Mouse (Mus musculus) urinary bladder, postnatal 36 days (tissue): Measurements from ENCODE around the gene Olfr750.
A peak's percentile ranks its signal among the peaks of the same experiment; 100 is the strongest.

Experiments used
- DNase-seq, 2 experiments: peaks; one replicate each; pipeline ENCODE4 v3.0.0; 2022; ENCODE audit warnings: low spot score in 2 of 2, mixed read lengths in 1 of 2

Gene Olfr750

DNA sequence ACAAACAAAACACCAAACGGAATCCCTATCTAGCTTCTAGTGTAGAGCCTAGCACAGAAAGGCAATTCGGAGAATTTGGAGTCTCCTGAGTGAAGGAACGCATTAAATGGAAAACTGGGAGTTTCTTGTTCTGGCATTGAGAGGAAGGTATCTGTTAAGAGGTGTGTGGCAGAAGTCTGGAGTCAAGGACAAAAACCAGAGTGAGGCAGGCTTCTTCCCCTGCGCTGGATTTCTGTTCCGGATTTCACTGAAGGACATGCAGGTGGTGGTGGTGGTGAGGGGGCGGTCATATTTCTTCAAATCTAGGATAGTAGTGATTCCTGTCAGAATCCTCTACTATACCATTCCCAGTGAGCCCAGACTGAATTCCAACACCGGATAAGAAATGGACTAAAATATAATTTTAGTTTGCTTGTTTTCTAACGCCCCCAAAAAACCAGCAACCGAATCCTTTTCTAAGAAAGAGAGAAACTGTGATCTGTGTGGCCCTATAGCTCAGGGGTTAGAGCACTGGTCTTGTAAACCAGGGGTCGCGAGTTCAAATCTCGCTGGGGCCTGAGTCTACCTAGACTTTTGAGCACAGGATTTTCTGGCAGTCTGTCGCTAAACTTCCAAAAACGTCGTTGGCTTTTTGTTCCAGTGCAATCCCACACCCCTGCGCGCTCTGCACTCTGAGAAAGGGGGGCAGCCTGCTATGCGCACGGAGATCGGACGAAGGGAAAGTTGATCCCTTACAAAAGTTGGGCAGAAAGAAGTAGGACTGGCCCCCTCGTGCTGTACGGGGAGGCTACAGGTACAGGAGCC lies 14.1 kb upstream of the Olfr750 start:
- DNase-seq: peak; percentile 71 to 81

DNA sequence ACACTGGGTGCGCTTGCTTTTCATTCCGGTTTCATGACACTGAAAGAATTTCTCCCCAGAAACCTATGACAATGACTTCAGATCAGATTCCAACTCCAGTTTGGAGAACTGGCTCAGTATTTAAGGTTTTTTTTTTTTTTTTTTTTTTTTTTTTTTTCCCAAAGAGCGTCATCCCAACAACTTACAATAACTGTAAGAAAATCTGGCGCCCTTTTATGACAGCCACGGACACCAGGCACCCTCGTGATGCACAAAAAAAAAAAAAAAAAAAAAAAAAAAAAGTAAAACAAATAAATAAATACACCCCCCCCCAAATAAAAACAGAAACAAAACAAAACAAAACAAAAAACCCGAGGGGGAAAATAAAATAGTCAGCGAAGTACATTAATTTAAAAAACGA lies 13.5 kb upstream of the Olfr750 start:
- DNase-seq: no peak

DNA sequence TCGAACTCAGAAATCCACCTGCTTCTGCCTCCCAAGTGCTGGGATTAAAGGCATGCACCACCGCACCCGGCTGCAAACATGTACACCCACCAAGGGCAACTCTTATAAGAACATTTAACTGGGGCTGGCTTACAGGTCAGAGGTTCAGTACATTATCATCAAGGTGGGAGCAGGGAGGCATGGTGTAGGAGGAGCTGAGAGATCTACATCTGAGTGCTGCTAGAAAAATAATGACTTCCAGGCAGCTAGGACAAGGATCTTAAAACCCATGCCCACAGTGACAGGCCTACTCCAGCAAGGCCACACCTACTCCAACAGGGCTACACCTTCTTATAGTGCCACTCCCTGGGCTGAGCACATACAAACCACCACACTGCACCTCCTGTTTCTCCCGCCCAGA lies 11.7 kb upstream of the Olfr750 start:
- no peak for DNase-seq

GRCm38 (mm10) chr14:51085086-51085485 lies 10.9 kb upstream of the Olfr750 start:
- no peak for DNase-seq

DNA sequence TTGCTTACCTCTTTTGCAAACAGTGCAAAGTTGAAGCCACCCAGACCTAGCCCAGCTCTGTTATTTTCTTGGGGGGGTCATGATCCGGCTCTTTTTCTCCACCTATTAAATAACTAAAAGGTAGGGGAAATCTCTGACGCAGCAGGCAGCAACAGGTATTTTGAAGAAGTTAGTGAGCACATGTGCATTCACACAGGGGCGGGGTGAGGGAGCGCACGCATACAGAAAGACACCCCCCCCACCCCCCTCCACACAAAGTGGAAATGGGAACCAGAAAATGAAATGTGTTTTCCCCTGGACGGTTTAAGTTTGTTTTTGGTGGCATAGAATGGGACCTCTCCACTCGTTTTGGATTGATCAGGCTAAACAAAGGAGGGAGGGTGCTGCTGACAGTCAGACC lies 9.6 kb upstream of the Olfr750 start:
- no peak for DNase-seq

- peak in 1 of 2 experiments; percentile 47 for DNase-seq
Measured at GRCm38 (mm10) chr14:51082599-51083581, 8.7 kb upstream of the Olfr750 start.

- no peak for DNase-seq
Measured at GRCm38 (mm10) chr14:51081035-51081434, 6.8 kb upstream of the Olfr750 start.

DNA sequence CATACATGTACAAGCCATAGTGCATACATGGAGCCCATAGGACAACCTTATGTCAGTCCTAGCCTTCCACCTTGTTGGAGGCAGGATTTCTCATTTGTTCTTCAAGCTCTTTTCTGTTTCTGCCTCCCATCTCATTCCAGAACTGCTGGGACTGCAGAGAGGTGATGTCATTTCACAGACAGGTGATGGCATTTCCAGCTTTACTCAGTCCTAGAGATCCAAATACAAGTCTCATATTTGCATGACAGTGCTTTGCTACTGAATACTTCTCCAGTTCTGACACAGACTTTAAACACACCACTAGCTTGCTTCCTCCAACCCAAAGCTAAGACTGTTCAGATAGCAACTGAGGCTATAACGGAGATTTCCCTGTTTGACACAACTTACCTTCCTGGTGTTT lies 4.9 kb upstream of the Olfr750 start:
- no peak for DNase-seq

GRCm38 (mm10) chr14:51069617-51070016 lies 4.6 kb downstream of the Olfr750 start:
- DNase-seq: no peak

DNA sequence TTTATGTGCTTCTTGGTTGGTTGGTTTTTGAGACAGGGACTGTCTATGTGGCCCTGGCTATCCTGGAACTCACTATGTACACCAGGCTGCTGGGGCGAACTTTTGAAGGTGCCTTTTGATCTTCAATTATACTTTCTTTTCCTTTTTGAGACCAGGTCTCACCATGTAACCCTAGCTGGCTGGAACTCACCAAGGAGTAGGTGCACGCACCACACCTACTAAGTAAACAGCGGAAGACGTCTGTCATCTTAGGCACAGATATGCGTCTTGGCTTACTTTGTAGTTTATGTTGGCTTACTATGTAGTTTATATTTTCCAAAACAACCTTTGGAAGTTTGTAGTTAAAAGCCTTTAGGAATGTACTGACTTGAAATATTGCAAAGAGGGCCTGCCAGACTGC lies 5.3 kb downstream of the Olfr750 start:
- DNase-seq: no peak

DNA sequence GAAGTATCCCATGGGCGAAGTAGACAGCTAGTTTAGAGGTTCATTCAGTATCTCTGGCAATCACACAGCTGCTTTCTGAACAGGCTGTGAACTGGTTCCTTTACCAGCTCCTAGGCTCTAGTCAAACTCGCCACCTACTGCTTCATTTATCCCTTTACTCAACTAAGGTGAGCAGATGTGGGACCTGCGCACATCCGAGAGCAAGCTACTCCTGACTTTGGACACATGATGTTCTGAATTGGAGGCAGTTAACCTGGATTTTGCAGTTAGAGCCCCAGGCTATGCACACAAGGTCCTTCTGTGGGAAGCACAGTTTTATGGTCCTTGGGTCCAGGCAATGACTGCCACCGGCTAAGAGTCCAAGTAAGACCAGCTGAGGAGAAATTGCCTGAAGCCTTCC lies 13.5 kb downstream of the Olfr750 start:
- DNase-seq: no peak

DNA sequence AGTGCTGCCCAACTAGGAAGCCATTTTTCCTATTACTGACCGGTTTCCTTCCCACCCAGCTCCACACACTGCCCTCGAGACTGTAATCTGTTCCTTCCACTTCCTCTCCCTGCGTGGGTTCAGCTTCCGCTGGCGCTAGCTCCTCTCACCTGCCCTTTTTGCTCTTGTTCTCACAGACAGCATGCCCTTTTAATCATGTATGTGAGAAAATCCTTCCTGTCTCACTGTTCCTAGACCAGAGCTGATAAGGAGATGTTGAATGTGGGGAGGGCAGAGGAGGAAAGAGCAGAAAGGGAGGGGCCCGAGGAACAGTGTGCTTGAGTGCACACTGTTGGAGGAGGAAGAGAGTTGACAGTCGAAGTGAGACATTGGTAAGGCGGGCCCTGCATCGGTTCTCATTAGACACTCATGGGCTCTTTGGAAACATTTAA lies 16.8 kb downstream of the Olfr750 start, which contains the start of gene Rnase12:
Gene Rnase12 (minus strand): TSS at position 261 of the 431 bp plus-strand sequence.
- DNase-seq: no peak

- DNase-seq: no peak
Measured at GRCm38 (mm10) chr14:51054243-51055237, 19.7 kb downstream of the Olfr750 start.

GRCm38 (mm10) chr14:51053176-51053575 lies 21.1 kb downstream of the Olfr750 start:
- no peak for DNase-seq

- DNase-seq: no peak
Measured at GRCm38 (mm10) chr14:51051941-51052340, 22.3 kb downstream of the Olfr750 start.

DNA sequence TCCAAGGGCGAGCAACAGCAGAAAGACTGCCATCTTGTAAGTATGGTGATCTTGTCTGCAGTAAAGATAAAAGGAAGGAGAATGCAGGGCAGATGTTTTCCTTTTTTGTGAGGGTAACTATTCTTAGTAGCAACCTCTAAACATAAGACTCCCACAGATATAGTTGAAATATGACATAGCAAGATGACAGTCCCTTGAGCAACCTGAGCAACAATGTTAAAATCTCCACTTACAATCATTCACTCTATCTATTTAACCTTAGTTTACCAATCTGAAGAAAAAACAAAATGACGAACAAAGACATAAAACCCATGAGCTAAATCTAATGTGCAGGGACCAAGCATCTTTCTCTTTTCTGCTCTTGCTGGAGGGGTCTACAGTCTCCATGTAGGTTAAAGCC lies 24.2 kb downstream of the Olfr750 start, which contains the start of gene Rnase11:
Gene Rnase11 (minus strand): TSS at position 101 of the 400 bp plus-strand sequence.
- DNase-seq: no peak

DNA sequence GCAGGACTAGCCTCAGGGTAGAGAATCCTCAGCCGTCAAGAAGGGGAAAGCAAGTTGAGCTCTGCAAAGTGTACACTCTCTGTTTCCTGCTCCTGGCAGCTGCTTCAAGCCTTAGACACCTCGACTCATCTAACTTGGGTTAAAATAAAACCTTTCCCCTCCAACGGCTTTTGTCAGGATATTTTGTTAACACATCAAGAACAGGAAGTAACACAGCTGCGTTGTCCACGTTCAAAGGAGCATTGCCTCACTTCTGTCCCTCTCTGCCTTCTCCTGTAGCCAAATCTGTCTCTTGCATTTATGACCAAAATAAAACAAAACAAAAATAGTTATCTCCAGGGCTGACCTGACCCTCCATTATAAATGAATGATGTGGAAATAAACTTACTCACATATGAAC lies 26.4 kb downstream of the Olfr750 start:
- no peak for DNase-seq

DNA sequence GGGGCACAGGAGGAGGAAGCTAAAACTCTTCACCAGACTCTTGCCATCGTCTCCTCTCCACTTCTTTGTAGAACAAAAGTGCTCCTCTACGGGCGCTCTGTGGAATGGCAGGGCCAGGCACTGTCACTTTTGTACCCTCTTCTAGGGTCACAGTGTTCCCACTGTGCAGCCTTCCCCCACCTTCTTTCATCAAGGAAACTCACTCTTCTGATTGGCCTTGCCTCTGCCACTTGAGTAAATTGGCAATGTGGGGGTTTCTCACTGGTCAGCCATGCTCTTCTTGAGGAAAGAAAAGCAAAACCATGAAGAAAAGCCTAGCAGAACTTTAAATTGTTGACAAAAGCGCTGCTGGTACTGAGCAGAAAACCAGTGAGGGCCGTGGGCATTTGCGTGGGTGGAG lies 32.5 kb downstream of the Olfr750 start, which contains the start of gene Rnase9:
Gene Rnase9 (minus strand): TSS at position 101 of the 400 bp plus-strand sequence.
- no peak for DNase-seq

GRCm38 (mm10) chr14:51036214-51036613 lies 38.0 kb downstream of the Olfr750 start:
- DNase-seq: no peak

GRCm38 (mm10) chr14:51035206-51035605 lies 39.0 kb downstream of the Olfr750 start:
- DNase-seq: no peak
